Mouse (Mus musculus) stomach, postnatal 0 days (tissue): ENCODE measurements around the gene Rad51b. TPM values are rescaled to one million over a fixed set of nuclear protein-coding genes. Genes with fewer than 3 reads are reported as not detected.

Source experiments
- ATAC-seq: fragments of 200-750 bp; cut with Nextera tagmentation; 2 replicates; pipeline ENCODE4 v1.8.0; 2017; ENCODE audit not compliant: low FRiP score, low TSS enrichment
- DNase-seq: peaks from one replicate; pipeline ENCODE4 v3.0.0-alpha.2; 2016; ENCODE audit warnings: low spot score
- H3K27ac ChIP-seq: fragments of 300-500 bp; sonication (generic); replicated peaks from 2 replicates; pipeline ENCODE4 v1.5.1; 2014; ENCODE audit warnings: mild to moderate bottlenecking, control low read depth
- H3K27me3 ChIP-seq: fragments of 300-500 bp; sonication (generic); 2 replicates; pipeline ENCODE4 v1.6.1; 2014; ENCODE audit warnings: low read length; ENCODE audit not compliant: control insufficient read depth, insufficient read depth
- H3K36me3 ChIP-seq: fragments of 300-500 bp; sonication (generic); 2 replicates; pipeline ENCODE4 v1.6.1; 2014; ENCODE audit warnings: low read length, mixed read lengths; ENCODE audit not compliant: control insufficient read depth, insufficient read depth
- H3K4me1 ChIP-seq: fragments of 300-500 bp; sonication (generic); replicated peaks from 2 replicates; pipeline ENCODE4 v1.6.1; 2014; ENCODE audit warnings: antibody characterized with exemption; ENCODE audit not compliant: control insufficient read depth, insufficient read depth
- H3K4me2 ChIP-seq: fragments of 300-500 bp; sonication (generic); replicated peaks from 2 replicates; pipeline ENCODE4 v1.6.1; 2014; ENCODE audit warnings: low read depth, mild to moderate bottlenecking, control low read depth, moderate library complexity
- H3K4me3 ChIP-seq: fragments of 300-500 bp; sonication (generic); 2 replicates; pipeline ENCODE4 v1.5.1; 2014; ENCODE audit warnings: low read depth, low read length, control low read depth
- H3K9ac ChIP-seq: fragments of 300-500 bp; sonication (generic); 2 replicates; pipeline ENCODE4 v1.6.1; 2014; ENCODE audit warnings: mild to moderate bottlenecking, low read length, control low read depth, mixed read lengths
- H3K9me3 ChIP-seq: fragments of 300-500 bp; sonication (generic); 2 replicates; pipeline ENCODE4 v1.6.1; 2016; ENCODE audit warnings: low read length; ENCODE audit not compliant: control insufficient read depth
- CTCF ChIP-seq: IDR thresholded peaks from 2 replicates; pipeline ENCODE4 v1.5.1; 2016; ENCODE audit warnings: antibody characterized with exemption, low read depth, mild to moderate bottlenecking, moderate library complexity
- EP300 ChIP-seq: optimal IDR thresholded peaks from 2 replicates; pipeline ENCODE3; 2016; ENCODE audit warnings: antibody characterized with exemption
- WGBS: fragments of 180-500 bp; shearing (Covaris S2); extraction: QIAGEN DNeasy Blood & Tissue Kit; methylation state at CpG from one replicate; pipeline ENCODE4 v1.1.7; 2014; 5-methylcytosine and 5-hydroxymethylcytosine counted together
- polyA plus RNA-seq: library from polyadenylated mRNA; unstranded; fragments of >200 nt; fragmentation: Nextera tagmentation; extraction: Ambion mirVana; gene quantifications from 2 replicates; pipeline ENCODE4 v1.2.1, GENCODE M21; 2015

Gene Rad51b
- polyA plus RNA-seq, 1 experiment from 2014 or later, result 2.0 TPM

DNA sequence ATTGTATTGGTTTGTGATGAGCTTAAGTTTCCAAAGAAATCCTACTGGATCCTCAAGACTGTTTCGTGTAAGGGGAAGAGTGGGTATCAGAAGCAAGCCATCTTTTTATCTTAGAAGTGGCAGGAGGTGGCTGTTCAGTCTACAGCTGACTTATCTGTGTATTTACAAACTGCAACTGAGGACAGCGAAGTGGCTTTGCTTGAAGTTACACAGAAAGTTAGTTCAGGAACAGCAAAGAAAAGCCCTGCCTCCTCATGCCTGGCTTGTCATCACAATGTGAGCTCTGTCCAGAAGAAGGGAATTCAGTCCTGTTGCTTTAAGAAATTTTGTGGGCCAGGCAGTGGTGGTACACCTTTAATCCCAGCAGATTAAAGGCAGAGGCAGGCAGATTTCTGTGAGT, 314.6 kb downstream of the Rad51b start:
- H3K27ac ChIP-seq, result peak overlapping the region; percentile 79
- H3K36me3 ChIP-seq, result no peaks in the 10 kb centered on the region
- DNase-seq, result no peak
- 59% methylated on average over 2 of the region's 2 CpGs for WGBS
- H3K9ac ChIP-seq, result no peak overlapping the region
- H3K4me2 ChIP-seq, result no peak overlapping the region
- no peaks in the 10 kb centered on the region for H3K9me3 ChIP-seq
- peaks cover 13% of the 10 kb centered on the region for H3K4me1 ChIP-seq
- no peak for ATAC-seq
- H3K27me3 ChIP-seq, result no peaks in the 10 kb centered on the region
- TF ChIP-seq CTCF, result no peak
- no peak for TF ChIP-seq EP300
- no peak overlapping the region for H3K4me3 ChIP-seq

GRCm38 (mm10) chr12:79612334-79613060, 315.4 kb downstream of the Rad51b start:
- TF ChIP-seq CTCF (peak; percentile 100), EP300 (no peak)
- peak overlapping the region; percentile 79 for H3K27ac ChIP-seq
- peak; percentile 89 for ATAC-seq
- no peaks in the 10 kb centered on the region for H3K9me3 ChIP-seq
- no peak overlapping the region for H3K4me2 ChIP-seq
- H3K4me1 ChIP-seq, result peaks cover 13% of the 10 kb centered on the region
- H3K27me3 ChIP-seq, result no peaks in the 10 kb centered on the region
- peak; percentile 87 for DNase-seq
- no peak overlapping the region for H3K4me3 ChIP-seq
- H3K36me3 ChIP-seq, result no peaks in the 10 kb centered on the region
- H3K9ac ChIP-seq, result no peak overlapping the region
- WGBS, result 28% methylated on average over 14 of the region's 14 CpGs

- TF ChIP-seq CTCF, result no peak
- no peak for TF ChIP-seq EP300
- peak overlapping the region; percentile 78 for H3K27ac ChIP-seq
- ATAC-seq, result no peak
- H3K36me3 ChIP-seq, result no peaks in the 10 kb centered on the region
- no peak overlapping the region for H3K4me2 ChIP-seq
- no peaks in the 10 kb centered on the region for H3K9me3 ChIP-seq
- DNase-seq, result no peak
- H3K9ac ChIP-seq, result no peak overlapping the region
- H3K27me3 ChIP-seq, result no peaks in the 10 kb centered on the region
- WGBS, result 75% methylated on average over 8 of the region's 8 CpGs
- H3K4me3 ChIP-seq, result no peak overlapping the region
- H3K4me1 ChIP-seq, result peaks cover 13% of the 10 kb centered on the region
These were observed 316.1 kb downstream of the Rad51b start for GRCm38 (mm10) chr12:79613061-79613788.

DNA sequence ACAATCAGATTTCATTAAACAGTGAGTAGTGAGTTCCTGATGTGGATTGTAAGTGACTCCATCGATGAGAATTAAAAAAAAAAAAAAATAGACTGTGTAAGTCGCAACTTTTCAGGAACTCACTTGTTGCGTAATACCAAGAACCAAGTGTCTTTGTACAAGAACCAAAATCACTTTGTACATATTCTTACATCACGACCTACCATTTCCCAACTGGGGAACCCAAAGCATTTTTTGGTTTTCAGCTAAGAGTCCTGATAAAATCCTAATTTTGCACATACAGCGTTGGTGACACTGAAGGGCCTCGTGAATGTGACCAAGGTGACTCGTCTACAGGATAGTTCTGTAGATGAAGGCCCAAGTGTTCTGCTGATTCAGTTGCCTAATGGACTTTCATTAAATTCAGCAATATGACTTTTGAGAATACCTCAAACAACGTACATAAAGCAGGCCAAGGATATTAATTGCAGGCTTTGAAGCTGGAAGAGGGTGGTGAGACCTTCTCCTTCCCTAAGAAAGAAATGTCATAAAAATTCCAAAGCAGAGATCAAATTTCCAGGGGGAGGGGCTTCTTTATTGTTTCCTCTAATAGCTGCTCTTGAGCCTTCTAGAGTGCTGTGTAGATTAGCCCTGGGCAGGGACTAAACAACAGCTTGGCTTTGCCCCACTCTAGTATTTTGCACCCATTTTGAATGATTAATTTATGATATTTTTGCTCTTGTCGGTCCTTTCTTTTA, 316.9 kb downstream of the Rad51b start:
- H3K36me3 ChIP-seq, result no peaks in the 10 kb centered on the region
- DNase-seq (no peak), ATAC-seq (no peak)
- no peaks in the 10 kb centered on the region for H3K9me3 ChIP-seq
- H3K4me2 ChIP-seq, result no peak overlapping the region
- TF ChIP-seq EP300 (no peak), CTCF (no peak)
- H3K4me3 ChIP-seq, result no peak overlapping the region
- H3K27ac ChIP-seq, result peak overlapping the region; percentile 35
- peaks cover 13% of the 10 kb centered on the region for H3K4me1 ChIP-seq
- no peaks in the 10 kb centered on the region for H3K27me3 ChIP-seq
- WGBS, result 71% methylated on average over 9 of the region's 9 CpGs
- no peak overlapping the region for H3K9ac ChIP-seq

DNA sequence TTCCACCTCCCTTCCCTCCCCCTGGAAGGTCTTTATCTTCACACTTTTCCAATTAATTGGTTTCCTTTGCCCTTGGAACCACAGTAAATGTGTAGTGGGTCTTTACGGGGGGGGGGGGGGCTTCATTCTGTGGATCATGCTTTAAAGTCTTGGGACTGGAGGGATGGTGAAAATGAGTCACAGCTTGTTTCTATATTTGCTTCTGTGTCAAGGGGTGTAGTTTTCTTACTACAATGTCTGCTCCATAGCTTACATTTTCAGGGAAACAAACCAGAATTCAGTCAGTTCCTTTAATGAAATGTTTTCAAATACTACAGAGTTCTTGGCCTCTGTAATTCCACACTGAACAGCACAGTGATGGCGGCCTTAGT, 317.5 kb downstream of the Rad51b start:
- no peak for DNase-seq
- no peaks in the 10 kb centered on the region for H3K27me3 ChIP-seq
- no peaks in the 10 kb centered on the region for H3K36me3 ChIP-seq
- H3K27ac ChIP-seq, result peak overlapping the region; percentile 73
- H3K4me2 ChIP-seq, result no peak overlapping the region
- ATAC-seq, result no peak
- TF ChIP-seq CTCF (no peak), EP300 (no peak)
- H3K9me3 ChIP-seq, result no peaks in the 10 kb centered on the region
- no peak overlapping the region for H3K4me3 ChIP-seq
- H3K4me1 ChIP-seq, result peaks cover 13% of the 10 kb centered on the region
- WGBS, result 41% methylated on average over 2 of the region's 2 CpGs
- no peak overlapping the region for H3K9ac ChIP-seq
